Mouse (Mus musculus) CH12.LX (cell line): ENCODE data around the gene Bpnt1. TPM values are rescaled to one million over a fixed set of nuclear protein-coding genes. Genes with fewer than 3 reads are reported as not detected.

ENCODE experiments used
- DNase-seq: peaks from one replicate; pipeline ENCODE4 v3.0.0-alpha.2; 2013; ENCODE audit errors: extremely low read depth
- H3K27ac ChIP-seq: 2 replicates; pipeline ENCODE4 v1.5.1; 2012; ENCODE audit warnings: low read depth, mild to moderate bottlenecking, control low read depth, moderate library complexity; ENCODE audit not compliant: insufficient read depth
- H3K27me3 ChIP-seq: replicated peaks from 2 replicates; pipeline ENCODE3; 2012; ENCODE audit warnings: inconsistent platforms
- H3K36me3 ChIP-seq, 2 experiments: replicated peaks in 1 of 2; 2 replicates each; pipeline versions ENCODE3 to v1.6.1; 2012; ENCODE audit warnings: inconsistent platforms in 1 of 2, low read length in 1 of 2, mild to moderate bottlenecking in 1 of 2, mixed read lengths in 1 of 2, moderate library complexity in 1 of 2; ENCODE audit not compliant: control insufficient read depth in 1 of 2, insufficient read depth in 1 of 2
- H3K4me1 ChIP-seq, 2 experiments: 2 replicates each; pipeline ENCODE4 v1.6.1; 2012; ENCODE audit warnings: inconsistent platforms in 1 of 2, moderate library complexity in 1 of 2; ENCODE audit not compliant: insufficient read depth in 2 of 2, control insufficient read depth in 1 of 2
- H3K4me2 ChIP-seq: 2 replicates; pipeline ENCODE4 v1.6.1; 2012; ENCODE audit warnings: low read depth, mild to moderate bottlenecking, control low read depth; ENCODE audit not compliant: poor library complexity, insufficient read depth, severe bottlenecking
- H3K4me3 ChIP-seq, 3 experiments: fragments of 150-350 bp in 1 of 3; sonication (generic) in 1 of 3; replicated peaks in 1 of 3; 2 replicates each; pipeline versions ENCODE3 to v1.5.1; 2011 to 2012; ENCODE audit warnings: low read depth in 2 of 3, low read length in 2 of 3, mild to moderate bottlenecking in 2 of 3, moderate library complexity in 2 of 3, control low read depth in 1 of 3, improper control_type of control experiment in 1 of 3, inconsistent platforms in 1 of 3, mixed read lengths in 1 of 3; ENCODE audit not compliant: poor library complexity in 1 of 3
- H3K79me2 ChIP-seq: replicated peaks from 2 replicates; pipeline ENCODE4 v1.6.1; 2012; ENCODE audit warnings: mild to moderate bottlenecking, moderate library complexity; ENCODE audit not compliant: control insufficient read depth, poor library complexity, insufficient read depth, severe bottlenecking; ENCODE audit errors: extremely low read depth
- H3K9ac ChIP-seq: 2 replicates; pipeline ENCODE4 v1.6.1; 2012; ENCODE audit warnings: low read depth, mild to moderate bottlenecking, control low read depth, moderate library complexity; ENCODE audit not compliant: insufficient read depth
- H3K9me3 ChIP-seq: replicated peaks from 2 replicates; pipeline ENCODE3; 2012; ENCODE audit warnings: low read length, inconsistent platforms, mixed read lengths
- BHLHE40 ChIP-seq: IDR thresholded peaks from 2 replicates; pipeline ENCODE4 v1.6.1; 2011; ENCODE audit warnings: mild to moderate bottlenecking, low read depth, low read length, improper control_type of control experiment
- CHD1 ChIP-seq: IDR thresholded peaks from 2 replicates; pipeline ENCODE4 v1.6.1; 2012; ENCODE audit warnings: low read depth, low read length, improper control_type of control experiment, inconsistent platforms
- CHD2 ChIP-seq: IDR thresholded peaks from 2 replicates; pipeline ENCODE4 v1.6.1; 2011; ENCODE audit warnings: low read length, improper control_type of control experiment
- CTCF ChIP-seq, 2 experiments: IDR thresholded peaks in 1 of 2; conservative IDR thresholded peaks in 1 of 2; 2 replicates each; pipeline ENCODE4 v1.5.1; 2011 to 2012; ENCODE audit warnings: low read depth in 2 of 2, low read length in 2 of 2, improper control_type of control experiment in 1 of 2, inconsistent platforms in 1 of 2, mild to moderate bottlenecking in 1 of 2, moderate library complexity in 1 of 2
- EP300 ChIP-seq: IDR thresholded peaks from 2 replicates; pipeline ENCODE4 v1.6.1; 2011; ENCODE audit warnings: low read length, improper control_type of control experiment
- ETS1 ChIP-seq: conservative IDR thresholded peaks from 2 replicates; pipeline ENCODE4 v1.6.1; 2012; ENCODE audit warnings: low read depth, mild to moderate bottlenecking, inconsistent platforms, low read length, improper control_type of control experiment, moderate library complexity
- HCFC1 ChIP-seq: IDR thresholded peaks from 2 replicates; pipeline ENCODE4 v1.6.1; 2012; ENCODE audit warnings: low read depth, mild to moderate bottlenecking, inconsistent platforms, low read length, improper control_type of control experiment
- JUND ChIP-seq: conservative IDR thresholded peaks from 2 replicates; pipeline ENCODE4 v1.6.1; 2011; ENCODE audit warnings: low read depth, low read length, improper control_type of control experiment
- KAT2A ChIP-seq: IDR thresholded peaks from 2 replicates; pipeline ENCODE4 v1.6.1; 2012; ENCODE audit warnings: low read length, improper control_type of control experiment, inconsistent platforms; ENCODE audit not compliant: insufficient replicate concordance
- MAFK ChIP-seq: IDR thresholded peaks from 2 replicates; pipeline ENCODE4 v1.6.1; 2011; ENCODE audit warnings: low read length, improper control_type of control experiment; ENCODE audit not compliant: insufficient replicate concordance
- MAX ChIP-seq: IDR thresholded peaks from 2 replicates; pipeline ENCODE4 v1.6.1; 2011; ENCODE audit warnings: low read length, improper control_type of control experiment
- MXI1 ChIP-seq: IDR thresholded peaks from 2 replicates; pipeline ENCODE4 v1.6.1; 2011; ENCODE audit warnings: mild to moderate bottlenecking, low read depth, low read length, improper control_type of control experiment
- MYC ChIP-seq: IDR thresholded peaks from 2 replicates; pipeline ENCODE4 v1.6.1; 2011; ENCODE audit warnings: low read depth, mild to moderate bottlenecking, improper control_type of control experiment, low read length
- PAX5 ChIP-seq: IDR thresholded peaks from 2 replicates; pipeline ENCODE4 v1.6.1; 2012; ENCODE audit warnings: low read length, inconsistent platforms, mixed read lengths
- POLR2AphosphoS2 ChIP-seq: IDR thresholded peaks from 2 replicates; pipeline ENCODE4 v1.6.1; 2011; ENCODE audit warnings: low read depth, low read length, improper control_type of control experiment
- RCOR1 ChIP-seq: conservative IDR thresholded peaks from 2 replicates; pipeline ENCODE4 v1.6.1; 2012; ENCODE audit warnings: low read depth, mild to moderate bottlenecking, inconsistent platforms, low read length, improper control_type of control experiment
- SMC3 ChIP-seq: IDR thresholded peaks from 2 replicates; pipeline ENCODE4 v1.6.1; 2011; ENCODE audit warnings: low read depth, low read length, improper control_type of control experiment
- TBP ChIP-seq: conservative IDR thresholded peaks from 2 replicates; pipeline ENCODE4 v1.6.1; 2011; ENCODE audit warnings: low read depth, low read length, improper control_type of control experiment
- USF2 ChIP-seq: conservative IDR thresholded peaks from 2 replicates; pipeline ENCODE4 v1.6.1; 2011; ENCODE audit warnings: low read depth, low read length, improper control_type of control experiment
- ZC3H11A ChIP-seq: IDR thresholded peaks from 2 replicates; pipeline ENCODE4 v1.6.1; 2012; ENCODE audit warnings: low read depth, mild to moderate bottlenecking, inconsistent platforms, low read length, improper control_type of control experiment
- ZKSCAN1 ChIP-seq: IDR thresholded peaks from 2 replicates; pipeline ENCODE4 v1.6.1; 2012; ENCODE audit warnings: low read depth, inconsistent platforms, low read length, improper control_type of control experiment, borderline replicate concordance
- dilution Hi-C: fragments of 300-500 bp; cut with MboI; formaldehyde crosslinking; loops from 2 replicates; pipeline ENCODE4 v1.14.3; 2020; ENCODE audit warnings: low sequenced_read_pairs; ENCODE audit not compliant: extremely low pct_unique_long_range_greater_than_20kb, extremely low pct_ligation_motif_present
- in situ Hi-C: fragments of 300-500 bp; cut with MboI; formaldehyde crosslinking; loops from 3 replicates; pipeline ENCODE4 v1.14.3; 2019; ENCODE audit warnings: low sequenced_read_pairs, low pct_ligation_motif_present, low pct_unique_long_range_greater_than_20kb, mixed read lengths
- polyA plus RNA-seq: library from polyadenylated mRNA; unstranded; fragments of >175 nt; gene quantifications from 2 replicates; pipeline ENCODE4 v1.2.1, GENCODE M21; 2012; ENCODE audit warnings: low read depth; ENCODE audit not compliant: insufficient read length
- total RNA-seq, 2 experiments: library from RNA; depleted of rRNA; stranded (reverse); fragments of 300-350 nt in 1 of 2; fragments of >200 nt in 1 of 2; gene quantifications; 2 replicates each; pipeline ENCODE4 v1.2.3; 2012 to 2014

The Bpnt1 gene
- total and polyA plus RNA-seq, 3 experiments, result 38.4 to 71.9 (median 59.4) TPM

DNA sequence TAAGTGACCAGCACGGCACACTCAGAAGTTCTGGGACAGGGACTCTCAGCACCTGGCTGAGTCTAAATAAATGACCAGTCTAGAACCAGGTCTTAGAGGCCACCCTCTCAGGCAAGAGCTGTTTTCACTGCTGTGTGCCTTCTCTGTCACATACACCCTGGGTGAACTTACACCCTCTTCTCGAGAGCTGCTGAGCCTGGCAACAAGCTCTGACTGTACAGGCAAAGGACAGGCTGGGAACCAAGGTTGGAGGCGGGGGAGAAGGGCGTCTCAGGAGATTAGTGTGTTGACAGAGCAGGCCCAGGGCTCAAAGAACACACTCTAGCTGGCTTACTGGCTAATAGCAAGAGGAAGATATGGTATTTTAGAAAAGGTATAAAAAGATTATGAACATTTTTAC is 23.0 kb upstream of the Bpnt1 start:
- Histone ChIP-seq H3K79me2 (no peaks in the 10 kb centered on the region), H3K9ac (no peak overlapping the region), H3K9me3 (peaks cover 6% of the 10 kb centered on the region), H3K4me1 (peaks cover 0 to 4% of the 10 kb centered on the region in 2 experiments; a peak in 1 of 4 replicates), H3K4me2 (no peak overlapping the region), H3K4me3 (no peak overlapping the region), H3K27me3 (no peaks in the 10 kb centered on the region), H3K27ac (no peak overlapping the region), H3K36me3 (peaks cover 36 to 61% of the 10 kb centered on the region in 2 experiments)
- TF ChIP-seq CTCF (conservative IDR thresholded peaks at IDR 0.05 in 1 of 2, IDR thresholded peaks at IDR 0.05 in 1 of 2; ENCODE audit: low read depth in 2 of 2, low read length in 2 of 2), result no peak
- no peak for TF ChIP-seq MAFK
- TF ChIP-seq CHD2, result no peak
- TF ChIP-seq MXI1, result no peak
- TF ChIP-seq SMC3, result no peak
- no peak for TF ChIP-seq KAT2A
- TF ChIP-seq TBP, result no peak
- TF ChIP-seq JUND, result no peak
- no peak for TF ChIP-seq MAX
- in situ Hi-C loops (no loop called here), dilution Hi-C loops (no loop called here)
- DNase-seq, result no peak

DNA sequence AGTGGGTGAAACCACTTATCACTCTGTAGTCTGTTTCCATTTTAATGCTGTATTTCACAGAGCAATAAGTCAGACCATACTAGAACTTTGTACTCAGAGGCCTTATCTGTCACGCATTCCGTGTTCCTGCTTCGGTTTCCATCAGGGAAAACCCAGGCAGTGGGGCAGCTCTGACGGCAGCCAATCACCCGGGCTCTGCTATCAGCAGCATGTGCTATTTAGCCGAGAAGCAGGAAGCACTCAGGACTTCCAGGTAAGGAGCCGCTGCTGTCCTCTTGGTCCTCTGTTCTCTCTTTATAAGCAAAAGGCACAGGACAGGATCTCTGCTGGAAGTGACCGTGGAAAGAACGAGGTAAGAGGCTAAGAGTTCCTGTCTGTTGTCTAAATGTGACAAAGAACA is 20.0 kb upstream of the Bpnt1 start:
- Histone ChIP-seq H3K9me3 (no peaks in the 10 kb centered on the region), H3K79me2 (no peaks in the 10 kb centered on the region), H3K4me3 (no peak overlapping the region), H3K27me3 (no peaks in the 10 kb centered on the region), H3K9ac (no peak overlapping the region), H3K4me1 (peaks cover 0 to 4% of the 10 kb centered on the region in 2 experiments; a peak in 1 of 4 replicates), H3K36me3 (peaks cover 44 to 77% of the 10 kb centered on the region in 2 experiments), H3K27ac (no peak overlapping the region), H3K4me2 (no peak overlapping the region)
- no peak for DNase-seq
- dilution Hi-C loops, result no loop called here
- TF ChIP-seq RCOR1 (no peak), ETS1 (no peak), ZC3H11A (no peak), BHLHE40 (no peak), POLR2AphosphoS2 (no peak), MXI1 (no peak), ZKSCAN1 (no peak), MYC (no peak), PAX5 (no peak), USF2 (no peak), SMC3 (no peak), CHD1 (no peak), HCFC1 (no peak), KAT2A (no peak), EP300 (no peak)
- in situ Hi-C loops, result no loop called here
